Mouse (Mus musculus): ENCODE measurements around the gene Pidd1. TPM values are rescaled to one million over a fixed set of nuclear protein-coding genes. Genes with fewer than 3 reads are reported as not detected.

Pidd1 gene
- polyA plus RNA-seq, 1 experiment = 22.1 TPM

DNA sequence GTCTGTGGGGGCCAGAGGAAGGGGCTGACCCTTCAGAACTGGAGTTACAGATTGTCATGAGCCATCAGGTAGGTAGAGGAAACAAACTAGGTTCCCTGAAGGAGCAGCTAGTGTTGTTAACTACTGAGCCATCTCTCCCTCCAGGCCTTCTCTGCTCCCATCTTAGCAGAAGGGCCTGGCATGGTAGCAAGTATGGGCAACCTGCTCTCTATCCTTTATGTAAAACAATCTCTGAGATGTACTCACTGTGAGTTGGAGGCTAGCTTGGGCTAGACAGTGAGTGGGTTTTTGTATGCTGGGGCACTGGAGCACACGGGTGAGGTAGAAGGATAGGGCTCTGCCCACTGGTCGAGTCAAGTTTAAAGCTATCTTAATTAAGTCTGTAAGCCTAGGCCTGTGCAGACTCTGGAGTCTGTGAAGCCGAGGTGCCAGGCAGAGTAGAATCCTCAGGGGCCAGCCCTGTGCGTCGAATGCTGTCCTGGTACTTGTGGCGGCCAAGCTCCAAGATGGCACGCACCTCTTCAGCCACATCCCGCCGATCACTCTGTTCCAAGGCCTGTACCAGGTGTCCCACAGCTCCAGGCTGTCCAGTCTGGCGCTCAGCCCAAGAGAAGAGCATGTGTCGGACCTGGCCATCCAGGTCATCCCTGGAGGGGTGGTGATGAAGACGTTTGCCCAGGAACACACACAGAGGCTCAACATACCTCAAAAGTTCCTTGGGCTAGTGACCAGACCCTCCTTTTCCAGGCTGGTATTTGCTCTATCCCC, 5.4 kb downstream of the Pidd1 start:
- no peaks in the 10 kb centered on the region for H3K9me3 ChIP-seq (replicated peaks; ENCODE audit: control insufficient read depth, insufficient read depth, low read length, poor library complexity, severe bottlenecking)
- peaks cover 2% of the 10 kb centered on the region for H3K4me1 ChIP-seq (ENCODE audit: control insufficient read depth, insufficient read depth, low read length)
- TF ChIP-seq EP300 (IDR thresholded peaks at IDR 0.05; ENCODE audit: insufficient read depth, low read depth, low read length) = no peak
- no peak for TF ChIP-seq POLR2A (IDR thresholded peaks at IDR 0.05; ENCODE audit: insufficient read depth, low read length)
- H3K4me3 ChIP-seq (ENCODE audit: low read depth, low read length) = no peak overlapping the region
- no peak overlapping the region for H3K9ac ChIP-seq (ENCODE audit: low read depth, poor library complexity, severe bottlenecking)
- peaks cover 36% of the 10 kb centered on the region for H3K36me3 ChIP-seq (ENCODE audit: control insufficient read depth, insufficient read depth, low read length, poor library complexity, severe bottlenecking)
- H3K27me3 ChIP-seq (ENCODE audit: control insufficient read depth, insufficient read depth, low read length, poor library complexity, severe bottlenecking) = no peaks in the 10 kb centered on the region
- H3K27ac ChIP-seq (ENCODE audit: insufficient read depth, low read length) = no peak overlapping the region

DNA sequence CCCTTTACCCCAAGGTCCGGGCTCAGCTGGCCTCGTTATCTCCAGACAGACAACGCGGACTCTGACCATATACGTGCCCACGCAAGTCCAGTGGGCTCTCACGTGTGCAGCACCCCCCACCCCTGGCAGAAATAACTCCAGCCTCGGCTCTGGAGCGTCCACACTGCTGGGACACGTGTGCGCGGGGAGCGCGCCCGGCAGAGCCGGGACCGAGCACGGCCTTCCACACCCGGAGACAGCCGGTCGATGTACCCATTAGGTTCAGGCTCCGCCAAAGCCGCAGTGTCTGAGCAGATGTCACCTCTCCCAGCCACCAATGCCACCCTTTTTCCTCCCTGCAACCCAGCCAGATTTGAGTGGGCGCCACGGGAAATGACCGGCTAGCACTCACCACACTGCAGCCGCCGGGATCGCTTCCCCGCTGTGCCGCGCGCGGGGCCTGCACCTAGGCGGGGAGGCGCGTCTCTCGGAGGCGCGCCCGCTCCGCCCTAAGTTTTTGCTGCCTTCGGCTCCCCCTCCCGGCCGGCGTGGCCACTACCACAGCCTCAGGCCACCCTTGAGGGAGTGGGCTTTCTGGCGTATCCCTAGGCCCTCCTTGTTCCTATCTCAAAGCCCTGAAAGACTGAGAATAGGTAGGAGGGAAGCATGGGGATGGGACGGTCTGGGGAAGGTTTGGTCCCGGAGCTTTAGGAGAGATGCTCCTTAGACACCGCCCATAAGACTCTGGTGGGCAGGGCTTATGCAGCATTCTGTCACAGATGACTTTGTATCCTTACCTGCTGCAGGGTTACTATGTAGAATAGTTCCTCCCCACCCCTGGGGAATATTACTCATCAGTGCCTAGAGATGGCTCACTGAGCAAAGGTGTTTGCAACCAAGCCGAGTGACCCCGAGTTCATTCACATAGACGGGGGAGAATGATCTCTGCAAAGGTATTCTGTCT, 6.4 kb downstream of the Pidd1 start, which contains the start of gene Slc25a22:
TSS of gene Slc25a22 (minus strand) at position 715 of the 943 bp plus-strand sequence.
- peak within 1 kb of the TSS; percentile 83 for H3K4me3 ChIP-seq (ENCODE audit: low read depth, low read length)
- H3K36me3 ChIP-seq (ENCODE audit: control insufficient read depth, insufficient read depth, low read length, poor library complexity, severe bottlenecking) = peaks cover 36% of the 10 kb centered on the region
- H3K9me3 ChIP-seq (replicated peaks; ENCODE audit: control insufficient read depth, insufficient read depth, low read length, poor library complexity, severe bottlenecking) = no peaks in the 10 kb centered on the region
- H3K27ac ChIP-seq (ENCODE audit: insufficient read depth, low read length) = no peak within 1 kb of the TSS
- peak within 1 kb of the TSS; percentile 75 for H3K9ac ChIP-seq (ENCODE audit: low read depth, poor library complexity, severe bottlenecking)
- H3K27me3 ChIP-seq (ENCODE audit: control insufficient read depth, insufficient read depth, low read length, poor library complexity, severe bottlenecking) = no peaks in the 10 kb centered on the region
- TF ChIP-seq EP300 (IDR thresholded peaks at IDR 0.05; ENCODE audit: insufficient read depth, low read depth, low read length) (no peak), CTCF (IDR thresholded peaks at IDR 0.05; ENCODE audit: low read depth, low read length) (peak; percentile 53)
- peaks cover 2% of the 10 kb centered on the region for H3K4me1 ChIP-seq (ENCODE audit: control insufficient read depth, insufficient read depth, low read length)

DNA sequence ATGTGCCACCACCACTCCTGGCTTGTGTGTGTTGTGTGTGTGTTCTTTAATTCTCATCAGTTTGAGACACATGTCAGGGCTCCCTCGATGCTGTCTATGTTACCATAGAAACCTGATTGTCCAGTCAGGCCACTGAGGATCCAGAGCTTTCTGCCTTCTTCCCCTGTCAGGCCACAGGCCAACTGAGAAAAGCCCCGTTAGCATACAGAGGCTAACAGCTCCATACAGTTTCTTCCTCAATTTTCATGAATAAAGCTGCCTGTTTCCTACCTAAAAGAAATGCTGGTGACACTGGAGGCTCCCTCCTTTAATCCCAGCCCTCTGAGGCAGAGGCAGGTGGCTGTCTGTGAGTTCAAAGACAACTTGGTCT, 7.3 kb downstream of the Pidd1 start:
- H3K4me3 ChIP-seq (ENCODE audit: low read depth, low read length) = no peak overlapping the region
- peaks cover 2% of the 10 kb centered on the region for H3K4me1 ChIP-seq (ENCODE audit: control insufficient read depth, insufficient read depth, low read length)

DNA sequence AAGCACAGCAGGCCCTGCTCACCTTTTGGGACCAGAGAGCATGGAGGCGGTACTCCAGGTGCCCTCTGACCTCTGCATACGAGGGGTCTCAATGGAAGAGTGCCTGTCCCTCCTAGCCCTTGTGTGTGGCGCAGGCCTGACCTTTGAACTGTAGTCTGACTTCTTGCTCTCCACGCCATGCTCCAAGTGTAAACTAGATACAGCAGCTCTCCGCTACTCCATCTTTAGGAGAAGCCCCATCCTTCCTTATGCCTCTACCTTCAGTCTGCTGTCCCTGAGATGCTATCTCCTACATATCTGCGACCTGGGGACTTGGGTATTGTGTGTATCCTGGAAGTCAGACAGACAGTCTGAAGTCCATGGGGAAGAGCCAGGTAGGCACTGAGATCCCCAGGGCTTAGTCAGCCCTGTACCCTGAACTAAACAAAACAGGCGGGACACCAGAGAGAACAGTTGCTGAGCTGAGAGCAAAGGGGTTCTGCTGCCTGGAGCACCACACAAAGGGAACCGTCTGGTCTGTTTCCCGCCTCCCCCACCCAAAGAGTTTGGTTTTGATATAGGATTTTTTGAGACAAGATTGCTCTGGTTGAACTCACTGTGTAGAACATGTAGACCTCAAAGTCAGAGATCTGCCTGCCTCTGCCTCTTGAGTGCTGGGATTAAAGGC, 7.8 kb downstream of the Pidd1 start:
- no peak overlapping the region for H3K9ac ChIP-seq (ENCODE audit: low read depth, poor library complexity, severe bottlenecking)
- peaks cover 2% of the 10 kb centered on the region for H3K4me1 ChIP-seq (ENCODE audit: control insufficient read depth, insufficient read depth, low read length)
- H3K36me3 ChIP-seq (ENCODE audit: control insufficient read depth, insufficient read depth, low read length, poor library complexity, severe bottlenecking) = peaks cover 25% of the 10 kb centered on the region
- TF ChIP-seq EP300 (IDR thresholded peaks at IDR 0.05; ENCODE audit: insufficient read depth, low read depth, low read length) (no peak), CTCF (IDR thresholded peaks at IDR 0.05; ENCODE audit: low read depth, low read length) (no peak), POLR2A (IDR thresholded peaks at IDR 0.05; ENCODE audit: insufficient read depth, low read length) (no peak)
- no peak overlapping the region for H3K27ac ChIP-seq (ENCODE audit: insufficient read depth, low read length)
- H3K4me3 ChIP-seq (ENCODE audit: low read depth, low read length) = no peak overlapping the region
- H3K27me3 ChIP-seq (ENCODE audit: control insufficient read depth, insufficient read depth, low read length, poor library complexity, severe bottlenecking) = no peaks in the 10 kb centered on the region
- H3K9me3 ChIP-seq (replicated peaks; ENCODE audit: control insufficient read depth, insufficient read depth, low read length, poor library complexity, severe bottlenecking) = no peaks in the 10 kb centered on the region

More for the DNA sequence above, 7.3 kb downstream of the Pidd1 start:
- H3K9me3 ChIP-seq (replicated peaks; ENCODE audit: control insufficient read depth, insufficient read depth, low read length, poor library complexity, severe bottlenecking) = no peaks in the 10 kb centered on the region
- H3K27me3 ChIP-seq (ENCODE audit: control insufficient read depth, insufficient read depth, low read length, poor library complexity, severe bottlenecking) = no peaks in the 10 kb centered on the region
- TF ChIP-seq EP300 (IDR thresholded peaks at IDR 0.05; ENCODE audit: insufficient read depth, low read depth, low read length) (no peak), POLR2A (IDR thresholded peaks at IDR 0.05; ENCODE audit: insufficient read depth, low read length) (no peak), CTCF (IDR thresholded peaks at IDR 0.05; ENCODE audit: low read depth, low read length) (no peak)
- peak overlapping the region; percentile 75 for H3K9ac ChIP-seq (ENCODE audit: low read depth, poor library complexity, severe bottlenecking)
- peaks cover 30% of the 10 kb centered on the region for H3K36me3 ChIP-seq (ENCODE audit: control insufficient read depth, insufficient read depth, low read length, poor library complexity, severe bottlenecking)
- H3K27ac ChIP-seq (ENCODE audit: insufficient read depth, low read length) = no peak overlapping the region

DNA sequence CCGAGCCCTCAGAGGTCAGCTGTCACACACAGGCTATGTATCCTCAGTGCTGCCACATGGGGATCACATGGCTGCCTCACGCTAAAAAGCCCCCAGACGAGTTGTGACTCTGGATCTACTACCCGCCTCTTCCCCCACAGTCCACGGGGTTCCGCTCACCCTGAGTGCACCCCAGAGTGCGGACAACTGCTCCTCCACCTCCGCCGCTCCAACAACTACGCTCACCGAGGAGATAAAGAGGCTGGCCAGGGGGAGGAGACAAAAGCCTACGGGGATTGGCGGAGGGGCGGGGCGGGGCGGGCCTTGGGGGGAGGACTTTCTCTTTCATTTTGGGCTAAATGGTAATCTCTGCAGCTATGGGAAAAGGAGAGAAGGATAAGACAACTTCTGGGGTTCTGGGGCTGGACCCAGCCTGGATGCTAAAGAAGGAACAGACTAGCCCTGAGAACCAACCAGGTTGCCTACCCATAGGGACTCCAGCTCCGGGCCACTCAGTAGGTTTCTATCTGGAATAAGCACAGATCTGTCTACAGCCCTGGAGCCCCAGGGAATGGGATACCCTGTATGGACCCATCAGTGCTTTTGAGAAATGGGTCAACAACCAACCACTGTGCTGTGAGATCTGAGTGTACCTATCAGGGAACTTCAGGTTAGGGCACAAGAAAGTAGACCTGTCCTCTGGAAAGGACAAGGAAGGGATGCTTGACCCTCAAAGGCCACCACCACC, 8.5 kb downstream of the Pidd1 start:
- peaks cover 21% of the 10 kb centered on the region for H3K36me3 ChIP-seq (ENCODE audit: control insufficient read depth, insufficient read depth, low read length, poor library complexity, severe bottlenecking)
- peaks cover 2% of the 10 kb centered on the region for H3K4me1 ChIP-seq (ENCODE audit: control insufficient read depth, insufficient read depth, low read length)
- no peak overlapping the region for H3K9ac ChIP-seq (ENCODE audit: low read depth, poor library complexity, severe bottlenecking)
- no peaks in the 10 kb centered on the region for H3K9me3 ChIP-seq (replicated peaks; ENCODE audit: control insufficient read depth, insufficient read depth, low read length, poor library complexity, severe bottlenecking)
- H3K27ac ChIP-seq (ENCODE audit: insufficient read depth, low read length) = no peak overlapping the region
- no peak for TF ChIP-seq CTCF (IDR thresholded peaks at IDR 0.05; ENCODE audit: low read depth, low read length)
- TF ChIP-seq EP300 (IDR thresholded peaks at IDR 0.05; ENCODE audit: insufficient read depth, low read depth, low read length) = no peak
- TF ChIP-seq POLR2A (IDR thresholded peaks at IDR 0.05; ENCODE audit: insufficient read depth, low read length) = no peak
- H3K27me3 ChIP-seq (ENCODE audit: control insufficient read depth, insufficient read depth, low read length, poor library complexity, severe bottlenecking) = no peaks in the 10 kb centered on the region
- peak overlapping the region; percentile 40 for H3K4me3 ChIP-seq (ENCODE audit: low read depth, low read length)
